Mouse (Mus musculus): ENCODE data around the gene Cldn14.
"Not testable (repeated sequence)": the region's sequence is repeated elsewhere in the genome, so short reads cannot be mapped to it uniquely, and the experiment has no call there.

Cldn14 gene

GRCm38 (mm10) chr16:94008737-94009136, at the start of gene Cldn14:
Gene Cldn14 (minus strand): TSS chr16:94008837.
- DNase-seq, result no peak

- DNase-seq, result no peak
These were observed 46.9 kb upstream of the Cldn14 start for GRCm38 (mm10) chr16:94055576-94055975.

- DNase-seq, result no peak
These were observed 46.5 kb upstream of the Cldn14 start for GRCm38 (mm10) chr16:94055176-94055575.

GRCm38 (mm10) chr16:94050368-94050767, 41.7 kb upstream of the Cldn14 start:
- peak; percentile 67 for DNase-seq

- DNase-seq, result no peak
These were observed 36.4 kb upstream of the Cldn14 start for GRCm38 (mm10) chr16:94044996-94045395.

- no peak for DNase-seq
These were observed 35.2 kb upstream of the Cldn14 start for GRCm38 (mm10) chr16:94043797-94044196.

GRCm38 (mm10) chr16:94041065-94041712, 32.6 kb upstream of the Cldn14 start:
- DNase-seq, result no peak

- no peak for DNase-seq
These were observed 31.8 kb upstream of the Cldn14 start for GRCm38 (mm10) chr16:94040485-94040884.

- no peak for DNase-seq
These were observed 30.3 kb upstream of the Cldn14 start for GRCm38 (mm10) chr16:94038986-94039341.

- peak; percentile 44 for DNase-seq
These were observed 29.8 kb upstream of the Cldn14 start for GRCm38 (mm10) chr16:94038272-94038985.

GRCm38 (mm10) chr16:94037280-94037679, 28.6 kb upstream of the Cldn14 start:
- DNase-seq, result no peak

GRCm38 (mm10) chr16:94034152-94034551, 25.5 kb upstream of the Cldn14 start:
- DNase-seq, result no peak

- DNase-seq, result no peak
These were observed 23.6 kb upstream of the Cldn14 start for GRCm38 (mm10) chr16:94032270-94032669.

GRCm38 (mm10) chr16:94023352-94024280, 15.0 kb upstream of the Cldn14 start:
- DNase-seq, result no peak

- DNase-seq, result not testable (repeated sequence)
These were observed 11.1 kb upstream of the Cldn14 start for GRCm38 (mm10) chr16:94019725-94020124.

- DNase-seq, result no peak
These were observed 9.3 kb upstream of the Cldn14 start for GRCm38 (mm10) chr16:94017953-94018352.

- DNase-seq, result no peak
These were observed 6.0 kb upstream of the Cldn14 start for GRCm38 (mm10) chr16:94014489-94015096.

- DNase-seq, result not testable (repeated sequence)
These were observed 4.9 kb upstream of the Cldn14 start for GRCm38 (mm10) chr16:94013328-94014086.

GRCm38 (mm10) chr16:94011224-94011623, 2.6 kb upstream of the Cldn14 start:
- no peak for DNase-seq

- DNase-seq, result no peak
These were observed 2.0 kb upstream of the Cldn14 start for GRCm38 (mm10) chr16:94010633-94011032.

- no peak for DNase-seq
These were observed 1.5 kb upstream of the Cldn14 start for GRCm38 (mm10) chr16:94010156-94010555.

- DNase-seq, result no peak
These were observed 719 bp upstream of the Cldn14 start for GRCm38 (mm10) chr16:94009356-94009755.
